Mouse (Mus musculus) CD4-positive helper T cell, adult 2 months (primary cell): ENCODE results near the gene Psrc1.

Experiments used
- DNase-seq: peaks from one replicate; pipeline ENCODE4 v3.0.0-alpha.2; 2012; ENCODE audit warnings: low read depth, missing footprints, low spot score

Psrc1 gene

DNA sequence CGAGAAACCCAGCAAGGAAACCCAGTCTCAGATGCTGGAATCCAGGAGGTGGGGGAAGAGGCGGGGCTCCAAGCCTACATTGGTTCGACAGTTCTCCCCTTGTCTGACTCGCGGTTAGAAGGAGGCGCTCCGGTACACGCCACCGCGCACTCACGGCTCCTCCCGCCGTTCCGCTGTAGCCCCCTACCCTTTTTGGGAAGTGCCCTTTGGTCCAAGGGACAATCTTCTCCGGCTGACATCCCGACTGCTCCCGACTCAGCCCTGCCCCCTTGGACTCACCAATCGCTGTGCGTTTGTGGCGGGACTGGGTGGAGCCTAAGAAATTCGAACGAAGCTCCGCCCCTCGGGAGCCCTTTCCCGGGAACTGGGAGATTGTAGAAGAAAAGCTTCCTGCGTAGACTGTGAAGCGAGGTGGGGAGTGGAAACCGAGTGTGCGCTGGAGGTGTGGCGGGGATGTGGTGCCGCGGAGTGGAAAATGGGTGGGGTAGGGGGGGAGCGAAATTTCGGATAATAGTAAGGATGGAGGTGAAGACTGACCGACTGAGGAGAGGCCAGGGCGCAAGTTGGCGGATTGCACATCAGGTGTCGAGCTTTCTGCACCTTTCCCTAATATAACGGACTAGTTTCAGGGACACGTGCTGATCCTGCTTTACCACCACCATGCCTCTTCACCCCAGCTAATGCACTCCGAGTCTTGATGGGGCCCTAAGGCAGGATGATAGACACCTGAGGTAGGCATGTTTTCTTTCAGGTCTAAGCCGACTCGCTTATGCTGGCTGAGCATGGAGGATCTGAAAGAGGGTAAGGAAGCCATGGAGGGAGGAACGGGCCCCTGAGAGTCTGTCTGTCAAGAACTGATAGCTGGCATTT is at the start of gene Psrc1:
TSS of gene Psrc1 (plus strand) at position 355 of the 870 bp plus-strand sequence.
- DNase-seq = peak; percentile 69

DNA sequence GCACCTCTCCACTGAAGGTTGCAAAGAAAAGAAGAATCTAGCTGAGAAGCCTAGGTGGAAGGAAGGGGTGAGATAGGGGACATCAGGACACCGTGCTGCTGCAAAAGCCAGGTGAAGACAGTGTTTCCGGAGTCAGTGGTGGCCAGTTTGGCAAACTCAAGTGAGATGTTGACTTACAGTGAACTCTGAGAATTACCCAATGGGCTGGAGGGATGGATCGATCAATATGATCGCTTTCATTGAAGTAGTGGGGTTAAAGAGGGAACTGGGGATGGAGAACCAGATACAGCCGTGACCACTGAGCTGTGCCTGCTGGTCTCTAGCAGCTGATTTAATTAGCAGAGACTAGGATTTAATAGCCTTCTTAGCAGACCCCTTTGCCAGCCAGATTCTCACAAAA is 46.8 kb upstream of the Psrc1 start:
- DNase-seq = no peak

DNA sequence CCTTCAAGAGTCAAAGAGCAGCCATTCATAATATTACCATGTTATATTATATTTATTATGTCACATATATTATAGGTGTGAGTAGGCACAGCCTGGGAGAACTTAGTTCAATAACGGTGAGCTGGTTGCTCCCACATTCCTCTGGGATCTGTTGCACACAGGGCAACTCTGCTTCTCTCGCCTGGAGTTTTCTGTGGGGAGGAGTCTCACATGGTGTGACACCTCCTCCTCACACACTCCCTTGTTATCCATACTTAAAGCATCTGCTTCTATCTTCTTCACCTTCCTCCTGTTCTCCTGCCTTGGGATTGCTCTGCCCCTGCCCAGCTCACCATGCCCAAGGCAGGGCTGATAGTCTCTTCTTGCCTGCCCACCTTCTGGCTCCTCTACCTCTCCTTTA is 42.6 kb upstream of the Psrc1 start:
- DNase-seq = no peak

DNA sequence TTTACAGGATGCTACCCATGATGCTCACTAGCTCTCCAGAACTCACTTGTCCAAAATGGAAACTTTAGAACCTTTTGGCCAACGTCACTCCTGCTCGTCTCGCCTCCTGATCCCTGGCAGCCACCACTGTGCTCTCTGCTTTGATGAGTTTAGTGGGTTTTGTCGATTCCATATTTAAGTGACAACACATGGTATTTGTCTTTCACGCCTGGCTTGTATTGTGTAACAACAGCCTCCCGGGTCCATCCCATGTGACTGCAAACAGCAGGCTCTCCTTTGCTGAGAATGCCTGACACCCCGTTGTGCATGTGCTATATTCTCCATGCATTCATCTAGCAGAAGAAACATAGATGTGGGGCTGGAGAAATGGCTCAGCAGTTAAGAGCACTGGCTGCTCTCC is 41.5 kb upstream of the Psrc1 start:
- DNase-seq = no peak

DNA sequence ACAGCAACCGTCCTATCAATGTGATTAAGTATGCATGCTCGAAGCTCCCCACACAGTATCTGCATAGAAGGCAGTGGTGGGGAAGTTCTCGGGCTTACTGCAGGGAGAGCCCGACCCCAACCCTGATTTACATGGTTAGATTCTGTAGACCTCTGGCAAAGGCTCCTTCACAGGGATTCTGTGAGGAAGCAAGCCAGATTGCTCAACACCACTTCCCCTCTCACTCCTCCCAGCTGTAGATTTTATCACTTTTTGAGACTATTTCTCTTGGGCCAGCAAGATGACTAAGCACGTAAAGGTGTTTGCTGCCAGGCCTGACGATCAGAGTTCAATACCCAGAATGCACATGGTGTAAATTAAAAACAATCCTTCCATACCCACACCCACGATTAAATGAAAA is 37.8 kb upstream of the Psrc1 start:
- DNase-seq = no peak

DNA sequence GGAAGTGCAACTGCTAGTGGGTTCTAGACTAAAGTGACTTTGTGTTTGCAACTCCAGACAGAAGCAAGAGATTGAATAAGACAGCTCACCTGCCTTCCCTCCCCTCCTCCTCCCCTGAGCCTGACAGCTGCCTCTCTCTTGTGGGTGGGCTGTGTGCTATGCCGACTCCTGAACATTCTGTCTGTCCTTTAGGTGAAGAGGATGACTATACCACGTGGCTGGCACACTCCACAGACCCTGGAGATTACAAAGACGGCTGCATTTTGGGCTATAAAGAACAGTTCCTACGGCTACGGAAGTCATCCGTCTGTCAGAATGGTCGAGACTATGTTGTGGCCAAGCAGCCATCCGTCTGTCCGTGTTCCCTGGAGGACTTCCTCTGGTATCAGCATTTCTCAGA is 35.3 kb upstream of the Psrc1 start:
- DNase-seq = no peak

DNA sequence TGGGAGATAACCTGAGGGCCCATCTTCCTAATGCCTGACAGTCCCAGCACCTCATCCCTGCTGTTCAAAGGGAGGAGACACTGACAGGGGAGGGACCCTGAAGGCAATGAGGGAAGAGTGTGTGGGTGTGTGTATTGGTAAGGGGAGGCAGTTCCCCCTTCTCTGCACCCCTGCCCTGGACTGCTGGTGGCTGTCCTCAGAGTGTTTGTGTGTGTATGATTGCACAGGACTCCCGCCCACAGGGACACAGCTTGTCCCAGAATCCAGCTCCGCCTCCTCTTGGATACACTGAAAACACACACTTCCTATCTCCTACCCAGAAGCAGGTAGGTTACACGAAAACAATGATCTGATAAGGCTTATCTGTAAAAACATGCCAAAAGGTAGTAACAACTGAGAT is 28.4 kb upstream of the Psrc1 start:
- no peak for DNase-seq

DNA sequence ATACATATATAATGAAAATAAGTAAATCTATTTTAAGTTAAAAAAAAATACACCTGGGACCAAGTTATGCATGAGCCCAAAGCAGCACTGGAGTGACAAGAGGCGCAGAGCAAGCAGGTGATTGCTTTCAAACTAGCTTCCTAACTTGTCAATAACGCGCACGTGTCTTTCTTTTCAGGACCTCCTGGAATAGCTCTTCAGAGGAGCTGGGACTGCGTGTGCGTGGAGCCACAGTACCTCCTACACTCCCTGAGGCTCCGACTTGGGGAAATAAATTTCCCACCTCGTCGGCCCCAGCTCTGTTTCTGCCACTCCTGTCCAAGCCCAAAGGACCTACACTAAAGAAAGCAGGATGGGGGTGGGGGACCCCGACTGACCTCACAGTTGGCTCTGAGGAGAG is 26.6 kb upstream of the Psrc1 start:
- DNase-seq = no peak

DNA sequence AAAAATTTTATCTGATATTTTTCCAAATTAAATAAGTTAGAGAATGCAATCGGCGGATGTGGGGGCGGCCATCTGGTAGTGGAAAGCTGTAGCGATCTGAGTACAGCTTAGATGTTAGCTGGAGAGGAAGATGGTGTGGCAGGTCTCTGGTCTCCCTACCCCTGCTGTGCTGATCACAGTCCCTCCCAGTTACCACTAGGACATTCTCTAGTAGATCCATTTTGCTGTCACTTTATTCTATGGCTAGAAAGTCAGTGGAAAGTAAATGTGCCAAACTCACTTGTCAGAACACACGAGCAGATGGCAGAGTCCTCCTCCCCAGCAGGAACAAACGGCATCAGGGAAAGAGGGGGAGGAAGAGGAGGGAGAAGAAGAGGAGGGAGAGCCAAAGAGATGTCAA is 25.2 kb upstream of the Psrc1 start:
- no peak for DNase-seq

DNA sequence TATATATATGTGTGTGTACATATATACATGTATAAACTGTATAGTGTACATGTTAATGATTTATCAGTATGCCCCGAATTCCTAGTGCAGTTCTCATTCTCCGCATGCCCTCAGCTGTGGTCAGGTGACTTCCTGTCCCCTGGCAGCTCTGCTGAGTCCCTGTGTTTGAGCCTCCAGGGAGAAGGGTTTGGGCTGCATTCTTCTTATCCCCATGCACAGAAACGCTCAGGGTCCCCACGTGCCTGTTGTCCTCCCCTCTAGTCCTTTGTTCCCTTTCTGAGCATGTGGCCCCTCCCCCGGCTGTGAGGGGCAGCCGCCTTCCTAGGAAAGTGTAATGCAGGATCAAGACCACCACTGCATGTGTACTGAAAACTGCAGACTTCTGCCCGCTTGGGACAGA is 22.7 kb upstream of the Psrc1 start:
- no peak for DNase-seq

DNA sequence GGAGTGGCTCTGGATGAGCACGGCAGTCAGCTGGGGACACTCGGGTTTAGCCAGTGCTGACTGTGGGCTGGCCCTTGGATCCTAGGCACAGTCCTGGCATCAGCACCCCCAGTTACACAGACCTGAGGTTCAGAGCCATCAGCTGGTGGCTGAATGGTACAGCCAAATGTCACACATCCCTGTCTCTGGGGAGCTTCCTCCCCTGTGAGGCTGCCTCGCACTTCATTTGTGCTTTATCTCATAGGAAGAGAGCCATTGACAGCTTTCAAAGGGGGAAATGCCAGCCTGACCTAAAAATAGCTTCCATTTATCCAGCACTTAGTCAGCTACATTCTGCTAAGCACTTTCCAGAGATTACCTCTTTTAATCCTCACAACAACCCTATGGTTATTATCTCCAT is 20.0 kb upstream of the Psrc1 start:
- DNase-seq = no peak

DNA sequence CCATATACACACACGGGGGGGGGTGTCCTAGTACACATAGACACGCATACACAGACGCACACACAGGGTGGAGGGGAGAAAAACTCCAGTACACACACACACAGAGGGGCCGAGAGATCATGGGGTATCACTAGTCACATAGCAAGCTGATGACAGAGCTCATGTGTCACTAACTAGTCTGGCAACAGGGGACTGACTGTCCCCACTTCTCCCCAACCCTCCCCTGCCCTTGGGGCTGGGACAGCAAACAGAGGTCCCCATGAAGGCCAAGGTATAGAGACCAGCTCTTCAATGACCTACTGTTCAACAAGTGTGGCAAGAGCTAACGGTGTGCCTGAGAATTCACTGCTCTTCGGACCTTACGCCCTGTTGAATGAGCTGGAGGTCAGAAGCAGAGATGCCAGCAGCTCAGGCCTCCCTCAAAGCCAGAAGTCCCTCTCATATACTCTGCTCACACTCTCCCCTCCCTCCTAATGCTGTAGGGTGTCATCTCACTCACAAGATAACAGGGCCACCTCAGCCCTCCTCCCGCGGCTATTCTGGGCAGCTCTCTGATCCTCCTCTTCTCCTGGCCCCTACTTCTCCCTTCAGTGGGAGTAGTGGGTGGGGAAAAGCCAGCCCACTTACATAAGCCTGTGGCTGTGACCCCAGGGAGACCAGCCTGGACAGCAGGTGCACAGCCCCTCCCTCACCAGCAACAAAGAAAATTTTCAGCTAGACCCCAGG is 19.2 kb upstream of the Psrc1 start, which contains the start of gene Mybphl:
TSS of gene Mybphl (plus strand) at position 642 of the 726 bp plus-strand sequence.
- no peak for DNase-seq

DNA sequence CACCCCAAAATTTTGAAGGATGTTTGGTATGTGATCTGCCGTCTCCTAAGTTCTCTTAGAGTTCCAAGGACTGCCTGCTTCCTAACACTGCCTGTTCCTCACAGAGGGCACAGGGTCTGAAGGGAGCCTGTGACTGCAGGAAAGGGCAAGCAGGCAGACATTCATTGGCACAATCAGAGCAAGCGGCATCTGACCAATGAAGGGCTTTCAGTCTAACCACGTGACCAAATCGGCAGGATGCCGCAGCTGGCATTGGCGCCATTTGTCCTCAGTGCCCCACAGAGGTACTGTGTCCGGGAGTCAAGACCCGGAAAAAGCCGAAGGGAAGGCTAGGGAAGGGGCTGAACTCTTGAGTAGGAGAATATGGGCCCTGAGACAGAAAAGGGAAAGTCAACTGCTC is 16.5 kb upstream of the Psrc1 start:
- DNase-seq = no peak

DNA sequence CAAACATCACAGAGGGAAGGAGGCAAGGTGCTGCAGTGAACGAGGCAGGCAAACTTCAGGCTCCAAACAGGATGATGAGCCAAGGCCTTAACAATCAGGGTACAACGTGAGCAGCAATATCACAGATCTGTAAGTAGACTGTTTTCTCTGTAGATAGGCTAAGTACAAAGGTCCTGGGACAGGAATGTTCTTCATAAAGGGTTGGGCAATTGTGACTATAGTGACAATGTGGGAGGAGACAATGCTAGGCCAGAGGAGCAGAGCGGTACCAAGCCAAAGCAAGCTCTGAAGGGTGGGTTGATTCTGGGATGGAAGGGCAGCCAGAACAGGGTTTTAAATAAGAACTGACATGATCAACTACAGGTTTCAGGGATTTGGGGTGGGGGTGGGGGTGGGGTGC is 15.8 kb upstream of the Psrc1 start:
- no peak for DNase-seq

DNA sequence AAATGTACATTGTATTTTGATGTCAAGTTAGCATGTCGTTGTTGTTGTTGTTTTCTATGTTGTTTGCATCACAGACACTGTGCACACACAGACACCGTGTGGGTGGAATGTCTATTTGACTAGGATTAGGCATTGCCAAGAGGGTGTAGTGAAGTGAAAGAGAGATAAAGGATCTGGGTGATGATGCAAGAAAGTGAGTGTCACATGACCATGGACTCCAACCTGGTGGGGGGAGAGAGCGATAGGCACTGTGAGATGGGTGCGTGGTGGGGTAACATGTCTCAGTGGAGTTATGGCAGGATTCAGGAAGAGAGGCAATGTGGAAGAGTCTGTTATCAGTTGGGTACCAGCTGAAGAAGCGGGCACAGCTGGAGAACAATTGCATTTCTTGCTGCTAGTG is 14.9 kb upstream of the Psrc1 start:
- no peak for DNase-seq

DNA sequence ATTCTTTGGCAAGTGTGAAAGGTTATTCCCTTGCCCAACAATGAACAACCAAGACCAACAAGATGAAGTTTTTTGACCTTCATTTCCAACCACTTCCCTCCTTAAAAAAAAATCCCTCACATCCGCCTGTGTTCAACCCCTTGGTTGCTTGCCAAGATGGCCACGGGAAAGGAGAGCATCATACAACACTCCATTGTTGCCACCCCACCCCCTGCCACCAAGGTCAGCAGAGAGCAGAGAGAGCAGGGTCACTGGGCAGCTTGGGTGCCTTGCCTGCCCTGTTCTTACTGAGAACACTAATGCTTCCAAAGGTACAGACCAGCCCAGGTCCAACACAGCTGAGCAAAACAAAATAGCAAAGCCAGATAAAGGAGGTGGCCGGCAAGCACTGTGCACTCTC is 11.4 kb upstream of the Psrc1 start:
- DNase-seq = no peak

DNA sequence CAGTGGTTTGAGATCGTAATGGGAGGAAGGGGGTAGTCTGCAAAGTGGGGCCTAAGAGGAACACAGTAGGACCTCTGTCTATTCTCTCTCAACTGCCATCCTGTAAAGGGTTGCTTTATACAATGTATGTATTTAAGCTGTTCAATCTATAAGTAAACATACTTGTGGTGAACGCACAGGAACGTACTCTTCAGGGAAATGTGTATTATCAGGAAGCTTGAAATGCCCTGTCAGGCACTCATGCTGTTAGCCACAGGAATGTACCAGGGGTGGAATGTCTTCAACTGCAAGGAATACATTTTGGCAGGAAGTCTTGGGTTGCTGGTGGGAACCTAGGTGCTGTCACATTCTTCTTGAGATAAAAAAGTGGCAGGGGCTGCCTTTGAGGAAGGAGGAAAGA is 10.9 kb upstream of the Psrc1 start:
- DNase-seq = no peak

DNA sequence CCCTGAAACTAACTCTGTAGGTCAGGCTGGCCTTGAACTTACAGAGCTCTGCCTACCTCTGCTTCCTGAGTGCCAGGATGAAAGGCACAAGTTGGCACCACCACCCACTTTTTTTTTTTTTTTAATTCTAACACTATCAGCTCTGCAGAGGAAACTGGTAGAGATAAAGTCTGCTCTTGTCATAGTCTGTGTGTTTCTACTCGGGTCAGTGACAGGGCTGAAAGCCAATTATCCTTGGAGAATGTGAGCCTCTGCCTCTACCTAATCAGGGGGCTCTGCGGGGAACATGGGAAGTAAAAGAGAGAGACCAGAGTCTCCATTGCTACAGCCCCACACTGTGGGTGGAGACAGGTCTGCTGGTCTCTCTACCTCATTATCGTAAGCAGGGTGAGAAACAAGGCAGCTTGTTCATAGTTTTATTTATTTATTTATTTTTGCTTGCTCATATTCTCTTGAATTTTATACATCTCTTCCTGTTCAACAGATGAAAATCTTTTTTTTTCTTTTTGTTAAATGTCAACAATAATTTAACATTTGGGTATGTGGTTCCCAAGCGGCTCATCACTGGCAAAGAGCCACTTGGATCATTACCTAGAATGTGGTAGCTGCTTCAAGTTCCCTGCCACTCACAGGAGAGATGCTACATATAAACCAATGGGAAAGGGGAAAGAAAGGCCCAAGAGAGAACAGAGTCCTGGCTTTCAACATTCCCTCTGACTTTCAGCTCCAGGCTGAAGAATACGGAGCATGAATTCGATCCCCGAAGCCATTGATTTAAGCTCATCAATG is 4.6 kb upstream of the Psrc1 start:
- no peak for DNase-seq

DNA sequence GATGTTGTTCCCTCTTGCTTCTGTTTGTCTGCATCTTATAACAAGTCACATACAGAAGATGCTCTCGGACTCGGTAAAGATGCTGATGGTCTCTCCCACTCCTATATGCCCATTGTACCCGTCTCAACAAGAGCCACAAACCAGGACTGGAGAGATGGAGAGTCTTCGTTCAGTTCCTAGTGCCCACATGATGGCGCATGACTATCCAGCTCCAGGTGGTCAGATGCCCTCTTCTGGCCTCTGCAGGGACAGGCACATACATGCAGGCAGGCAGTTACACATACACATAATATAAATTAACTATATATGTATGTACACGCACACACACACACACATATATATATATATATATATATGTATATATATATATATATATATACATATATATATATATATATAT is 2.9 kb upstream of the Psrc1 start:
- no peak for DNase-seq

DNA sequence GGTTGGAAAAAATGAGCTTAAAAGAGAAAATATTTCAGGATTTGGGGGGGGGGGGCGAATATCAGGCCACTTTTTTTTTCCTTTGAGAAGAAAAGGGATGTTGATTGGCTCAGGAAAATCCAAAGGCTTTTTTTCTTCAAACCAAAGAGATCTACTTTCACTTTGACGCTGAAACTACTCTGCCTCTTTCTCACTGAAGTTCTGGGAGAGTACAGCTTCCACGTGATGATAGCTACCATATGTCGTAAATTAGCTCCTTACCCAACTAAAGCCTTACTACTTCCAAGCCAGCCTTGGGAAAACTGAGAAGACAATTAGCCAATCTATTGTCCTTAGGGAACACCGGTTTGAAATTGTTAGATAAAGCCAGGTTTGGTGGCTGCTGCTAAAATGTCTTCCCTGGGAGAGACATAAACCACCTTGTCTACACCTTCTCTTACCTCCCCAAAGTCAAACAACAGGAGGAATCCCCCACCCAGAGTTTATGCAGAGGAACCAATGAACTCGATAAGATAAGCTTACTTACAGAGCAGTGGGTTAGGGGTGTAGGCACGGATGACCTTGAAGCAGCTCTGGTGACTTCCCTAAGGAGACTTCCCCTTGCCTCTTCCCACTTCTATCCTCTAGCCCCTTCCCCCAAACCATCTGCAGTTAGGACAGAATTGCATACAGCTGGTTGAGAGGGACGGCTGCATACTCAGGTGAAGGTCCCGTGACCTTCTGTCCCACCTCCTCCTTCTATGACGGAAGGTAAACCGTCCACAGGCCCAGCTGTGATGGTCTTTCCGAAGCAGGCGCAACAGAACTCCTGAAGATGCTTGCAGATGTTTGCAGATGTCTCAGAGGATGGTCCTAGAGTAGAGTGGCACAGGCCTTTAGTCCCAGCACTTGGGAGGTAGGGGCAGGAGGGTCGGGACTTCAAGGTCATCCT is 1.4 kb upstream of the Psrc1 start:
- peak; percentile 33 for DNase-seq

DNA sequence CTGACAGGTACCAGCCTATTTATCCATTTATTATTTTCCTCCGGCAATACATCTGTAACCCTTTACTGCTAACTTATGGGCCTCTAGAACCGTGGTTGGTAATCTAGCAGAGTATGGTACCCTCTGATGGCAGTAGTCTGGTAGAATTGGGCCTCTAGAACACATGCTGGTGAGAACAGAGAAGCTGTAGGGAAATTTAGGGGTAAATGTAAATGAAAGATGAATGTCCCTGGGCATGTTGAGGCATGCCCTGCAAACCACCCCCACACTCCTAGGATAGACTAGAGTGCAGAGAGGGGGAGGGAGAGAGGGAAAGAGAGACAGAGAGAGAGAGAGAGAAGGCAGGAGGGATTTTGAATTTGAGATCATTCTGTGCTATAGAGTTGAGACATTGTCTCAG is 786 bp downstream of the Psrc1 start:
- DNase-seq = no peak
